Mouse (Mus musculus): Measurements from ENCODE around the gene Tmem125. TPM values are rescaled to one million over a fixed set of nuclear protein-coding genes. Genes with fewer than 3 reads are reported as not detected.

Gene Tmem125
- polyA plus RNA-seq (2012; rRNA removed) = 30.3 and 44.7 TPM in 2 replicates

DNA sequence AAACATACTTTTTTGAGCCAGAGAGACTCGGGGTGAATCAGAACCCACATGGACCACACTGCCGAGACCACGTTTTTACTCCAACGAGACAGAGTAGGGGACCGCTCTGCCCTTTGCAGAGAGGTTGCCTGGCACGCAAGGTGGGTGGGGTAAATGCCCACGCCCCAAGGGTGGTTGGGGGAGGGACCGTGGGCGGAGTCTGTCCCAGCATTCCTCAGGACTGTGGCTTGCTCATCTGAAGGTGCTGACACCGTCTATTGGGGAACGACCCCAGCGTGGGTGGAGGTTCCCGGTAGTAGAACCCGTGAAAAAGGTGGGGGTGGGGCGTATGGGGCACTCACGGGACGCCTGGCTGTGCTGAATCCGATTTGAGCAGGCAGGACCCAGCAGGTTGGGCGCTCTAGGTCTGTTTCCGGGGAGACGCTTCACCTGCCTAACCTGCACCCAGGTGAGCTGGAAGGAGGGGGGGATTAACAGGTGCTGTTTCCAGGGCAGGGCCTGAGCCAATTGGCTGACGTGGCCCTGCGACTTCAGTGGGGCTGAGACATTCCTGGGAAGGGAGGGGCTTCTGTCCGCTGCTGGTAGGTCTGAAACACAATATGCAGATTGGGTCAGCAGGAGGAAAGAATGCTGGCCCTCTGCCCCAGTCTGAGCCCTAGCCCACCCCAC lies at the start of gene Tmem125:
Gene Tmem125 (minus strand): TSS at position 453 of the 669 bp plus-strand sequence.
- peak; percentile 37 for TF ChIP-seq POLR2A (IDR thresholded peaks at IDR 0.05; ENCODE audit: low read depth, low read length)
- TF ChIP-seq CTCF (conservative IDR thresholded peaks at IDR 0.05; ENCODE audit: insufficient read depth, insufficient read length, low read depth, low read length) = no peak
- Histone ChIP-seq H3K4me1 (ENCODE audit: control insufficient read depth, insufficient read depth, low read length) (peaks cover 13% of the 10 kb centered on the region; the same call in 1 of the 2 replicates), H3K27ac (ENCODE audit: insufficient read depth, low read depth, low read length) (peak within 1 kb of the TSS; percentile 93), H3K27me3 (replicated peaks; ENCODE audit: control insufficient read depth, insufficient read depth, low read length) (no peaks in the 10 kb centered on the region), H3K36me3 (ENCODE audit: control insufficient read depth, insufficient read depth, low read length) (no peaks in the 10 kb centered on the region), H3K4me3 (ENCODE audit: insufficient read depth, low read depth, low read length) (peak within 1 kb of the TSS; percentile 57)
- WGBS = 2% methylated on average over 24 of the region's 24 CpGs
- peak; percentile 96 for DNase-seq

DNA sequence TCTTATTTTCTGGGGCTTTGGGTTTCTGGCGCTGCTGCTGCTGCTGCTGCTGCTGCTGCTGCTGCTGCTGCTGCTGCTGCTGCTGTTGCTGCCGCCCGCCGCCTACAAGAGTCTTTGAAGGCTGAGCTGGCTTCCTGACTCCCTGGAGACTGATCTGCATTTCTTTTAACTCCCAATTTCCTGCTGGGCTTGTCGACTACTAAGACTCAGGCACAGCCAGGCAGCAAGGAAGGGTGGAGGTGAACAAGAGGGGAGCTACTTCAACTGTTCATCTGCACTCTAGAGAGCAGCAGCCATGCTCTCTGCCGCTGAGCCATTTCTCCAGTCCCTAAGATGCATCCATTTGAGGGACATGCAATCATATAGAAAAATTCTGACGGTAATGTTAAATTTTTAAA lies 45.9 kb upstream of the Tmem125 start:
- TF ChIP-seq CTCF (conservative IDR thresholded peaks at IDR 0.05; ENCODE audit: insufficient read depth, insufficient read length, low read depth, low read length) = no peak
- no peak for TF ChIP-seq POLR2A (IDR thresholded peaks at IDR 0.05; ENCODE audit: low read depth, low read length)
- Histone ChIP-seq H3K36me3 (ENCODE audit: control insufficient read depth, insufficient read depth, low read length) (no peaks in the 10 kb centered on the region), H3K27me3 (replicated peaks; ENCODE audit: control insufficient read depth, insufficient read depth, low read length) (no peaks in the 10 kb centered on the region), H3K4me1 (ENCODE audit: control insufficient read depth, insufficient read depth, low read length) (no peaks in the 10 kb centered on the region), H3K4me3 (ENCODE audit: insufficient read depth, low read depth, low read length) (no peak overlapping the region), H3K27ac (ENCODE audit: insufficient read depth, low read depth, low read length) (no peak overlapping the region)
- no peak for DNase-seq
- 15% methylated on average over 7 of the region's 7 CpGs for WGBS

DNA sequence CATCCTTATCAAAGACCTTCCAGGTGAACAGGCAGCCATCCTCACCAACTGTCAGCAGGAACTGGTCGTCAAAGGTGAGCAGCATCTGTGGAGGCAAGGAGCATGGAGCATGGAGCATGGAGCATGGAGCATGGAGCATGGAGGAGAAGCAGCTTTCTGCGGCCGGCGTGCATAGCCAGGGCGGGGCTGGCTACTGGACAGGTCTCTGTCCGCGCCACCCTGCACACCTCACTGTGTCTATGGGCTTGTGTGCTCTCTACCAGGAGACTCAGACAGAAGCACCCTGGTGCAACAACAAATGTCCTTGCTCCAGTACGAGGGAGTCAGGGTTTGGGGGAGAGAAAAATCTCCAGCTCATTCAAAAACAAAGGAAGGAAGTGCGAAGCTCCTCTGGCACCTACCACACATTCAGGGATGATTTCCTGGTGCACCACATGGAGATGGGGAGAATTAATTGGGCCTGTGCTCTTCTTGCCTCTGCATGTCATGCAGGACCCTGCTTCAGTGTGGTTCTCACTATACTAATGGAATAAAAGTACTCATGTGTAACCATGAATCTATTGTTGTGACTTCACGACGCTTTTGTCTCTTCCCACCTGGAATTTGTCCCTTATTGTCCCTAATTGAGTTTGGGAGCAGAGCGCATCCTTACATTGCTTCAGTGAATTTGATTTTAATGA lies 45.3 kb upstream of the Tmem125 start:
- TF ChIP-seq CTCF (conservative IDR thresholded peaks at IDR 0.05; ENCODE audit: insufficient read depth, insufficient read length, low read depth, low read length) = no peak
- Histone ChIP-seq H3K27me3 (replicated peaks; ENCODE audit: control insufficient read depth, insufficient read depth, low read length) (no peaks in the 10 kb centered on the region), H3K27ac (ENCODE audit: insufficient read depth, low read depth, low read length) (no peak overlapping the region), H3K4me1 (ENCODE audit: control insufficient read depth, insufficient read depth, low read length) (no peaks in the 10 kb centered on the region), H3K36me3 (ENCODE audit: control insufficient read depth, insufficient read depth, low read length) (no peaks in the 10 kb centered on the region), H3K4me3 (ENCODE audit: insufficient read depth, low read depth, low read length) (no peak overlapping the region)
- no peak for DNase-seq
- 59% methylated on average over 12 of the region's 12 CpGs for WGBS

- TF ChIP-seq POLR2A (IDR thresholded peaks at IDR 0.05; ENCODE audit: low read depth, low read length) = no peak
- TF ChIP-seq CTCF (conservative IDR thresholded peaks at IDR 0.05; ENCODE audit: insufficient read depth, insufficient read length, low read depth, low read length) = 0 out of 2 replicates have a peak, but pooled peaks have one; percentile 10
- Histone ChIP-seq H3K27me3 (replicated peaks; ENCODE audit: control insufficient read depth, insufficient read depth, low read length) (no peaks in the 10 kb centered on the region), H3K4me1 (ENCODE audit: control insufficient read depth, insufficient read depth, low read length) (no peaks in the 10 kb centered on the region), H3K36me3 (ENCODE audit: control insufficient read depth, insufficient read depth, low read length) (no peaks in the 10 kb centered on the region), H3K4me3 (ENCODE audit: insufficient read depth, low read depth, low read length) (no peak overlapping the region), H3K27ac (ENCODE audit: insufficient read depth, low read depth, low read length) (no peak overlapping the region)
- DNase-seq = no peak
- 88% methylated on average over 8 of the region's 8 CpGs for WGBS
These were observed 38.8 kb upstream of the Tmem125 start for GRCm38 (mm10) chr4:118582629-118583028.

DNA sequence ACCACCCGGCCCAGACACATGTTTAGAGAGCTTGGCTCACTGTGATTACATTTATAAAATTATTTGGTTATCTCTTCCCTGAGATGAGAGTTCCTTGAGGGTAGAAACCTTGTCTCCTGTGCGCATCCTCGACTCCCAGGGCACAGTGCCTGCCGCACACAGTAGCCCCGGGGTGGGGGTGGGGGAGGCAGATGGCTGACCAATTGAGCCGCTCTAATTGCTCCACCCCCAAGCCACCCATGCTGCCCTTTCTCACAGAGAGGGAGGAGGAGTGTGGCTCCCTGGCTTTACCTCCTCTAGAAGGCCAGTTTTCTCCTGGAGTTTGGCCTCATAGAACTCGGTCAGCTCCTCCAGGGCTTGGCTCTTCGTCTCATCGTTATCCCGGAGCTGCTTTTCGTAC lies 37.7 kb upstream of the Tmem125 start:
- Histone ChIP-seq H3K4me1 (ENCODE audit: control insufficient read depth, insufficient read depth, low read length) (no peaks in the 10 kb centered on the region), H3K27ac (ENCODE audit: insufficient read depth, low read depth, low read length) (no peak overlapping the region), H3K27me3 (replicated peaks; ENCODE audit: control insufficient read depth, insufficient read depth, low read length) (no peaks in the 10 kb centered on the region), H3K4me3 (ENCODE audit: insufficient read depth, low read depth, low read length) (no peak overlapping the region), H3K36me3 (ENCODE audit: control insufficient read depth, insufficient read depth, low read length) (no peaks in the 10 kb centered on the region)
- whole genome bisulfite sequencing = 33% methylated on average over 11 of the region's 11 CpGs
- TF ChIP-seq CTCF (conservative IDR thresholded peaks at IDR 0.05; ENCODE audit: insufficient read depth, insufficient read length, low read depth, low read length) (no peak), POLR2A (IDR thresholded peaks at IDR 0.05; ENCODE audit: low read depth, low read length) (no peak)
- DNase-seq = no peak

GRCm38 (mm10) chr4:118579313-118579712 lies 35.5 kb upstream of the Tmem125 start:
- Histone ChIP-seq H3K4me3 (ENCODE audit: insufficient read depth, low read depth, low read length) (no peak overlapping the region), H3K27ac (ENCODE audit: insufficient read depth, low read depth, low read length) (no peak overlapping the region), H3K27me3 (replicated peaks; ENCODE audit: control insufficient read depth, insufficient read depth, low read length) (no peaks in the 10 kb centered on the region), H3K36me3 (ENCODE audit: control insufficient read depth, insufficient read depth, low read length) (no peaks in the 10 kb centered on the region), H3K4me1 (ENCODE audit: control insufficient read depth, insufficient read depth, low read length) (no peaks in the 10 kb centered on the region)
- TF ChIP-seq POLR2A (IDR thresholded peaks at IDR 0.05; ENCODE audit: low read depth, low read length) (no peak), CTCF (conservative IDR thresholded peaks at IDR 0.05; ENCODE audit: insufficient read depth, insufficient read length, low read depth, low read length) (peak; percentile 45)
- 45% methylated on average over 13 of the region's 13 CpGs for WGBS
- no peak for DNase-seq

DNA sequence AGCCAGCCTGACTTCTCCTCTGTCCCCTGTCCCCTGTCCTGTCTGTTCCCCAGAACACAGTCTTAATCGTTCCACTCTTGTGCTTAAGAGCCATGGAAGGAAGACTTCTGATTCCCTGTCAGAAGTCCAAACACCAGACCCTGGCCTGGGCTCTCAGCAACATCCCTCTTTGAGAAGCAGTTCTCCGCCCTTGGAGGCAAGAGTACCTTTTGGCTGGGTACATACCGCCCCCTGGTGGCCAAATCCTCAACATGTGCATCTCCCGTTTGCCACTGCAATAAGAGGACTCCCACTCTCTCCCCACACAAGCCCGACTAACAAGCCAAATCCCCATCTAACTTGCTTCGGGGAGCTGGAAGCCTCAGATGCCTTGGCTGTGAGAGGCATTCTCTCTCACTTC lies 32.3 kb upstream of the Tmem125 start:
- peak; percentile 80 for DNase-seq
- Histone ChIP-seq H3K27ac (ENCODE audit: insufficient read depth, low read depth, low read length) (no peak overlapping the region), H3K36me3 (ENCODE audit: control insufficient read depth, insufficient read depth, low read length) (no peaks in the 10 kb centered on the region), H3K4me3 (ENCODE audit: insufficient read depth, low read depth, low read length) (no peak overlapping the region), H3K4me1 (ENCODE audit: control insufficient read depth, insufficient read depth, low read length) (no peaks in the 10 kb centered on the region), H3K27me3 (replicated peaks; ENCODE audit: control insufficient read depth, insufficient read depth, low read length) (no peaks in the 10 kb centered on the region)
- TF ChIP-seq POLR2A (IDR thresholded peaks at IDR 0.05; ENCODE audit: low read depth, low read length) (no peak), CTCF (conservative IDR thresholded peaks at IDR 0.05; ENCODE audit: insufficient read depth, insufficient read length, low read depth, low read length) (peak; percentile 81)
- 8% methylated on average over 6 of the region's 6 CpGs for WGBS

Data from kidney, adult 2 months (tissue).